Mouse (Mus musculus): ENCODE data around the gene Ddx31.

- TF ChIP-seq POLR2A (IDR thresholded peaks at IDR 0.05; ENCODE audit: control insufficient read depth in 1 of 2, insufficient read depth in 1 of 2, low read depth in 1 of 2, low read length in 2 of 2, poor library complexity in 1 of 2) (no peak), MXI1 (IDR thresholded peaks at IDR 0.05; ENCODE audit: low read depth, low read length) (no peak), CTCF (IDR thresholded peaks at IDR 0.05 in 2 of 3, conservative IDR thresholded peaks at IDR 0.05 in 1 of 3; ENCODE audit: control insufficient read depth in 1 of 3, insufficient read depth in 1 of 3, low read depth in 2 of 3, low read length in 3 of 3, poor library complexity in 1 of 3, severe bottlenecking in 1 of 3) (no peak), NRF1 (IDR thresholded peaks at IDR 0.05; ENCODE audit: insufficient read depth, low read depth, low read length, poor library complexity, severe bottlenecking) (no peak), MEF2A (IDR thresholded peaks at IDR 0.05; ENCODE audit: extremely low read depth, insufficient replicate concordance, low read depth, low read length, poor library complexity, severe bottlenecking) (no peak), GATA1 (IDR thresholded peaks at IDR 0.05; ENCODE audit: low read depth, low read length) (no peak), TCF12 (IDR thresholded peaks at IDR 0.05; ENCODE audit: low read depth, low read length) (no peak), EP300 (IDR thresholded peaks at IDR 0.05; ENCODE audit: low read depth in 1 of 2, low read length in 2 of 2) (no peak), POLR2AphosphoS5 (IDR thresholded peaks at IDR 0.05; ENCODE audit: borderline replicate concordance, low read depth, low read length) (no peak), CHD1 (IDR thresholded peaks at IDR 0.05; ENCODE audit: low read depth, low read length) (no peak), RAD21 (IDR thresholded peaks at IDR 0.05; ENCODE audit: low read depth, low read length) (no peak)
Observed at GRCm38 (mm10) chr2:28914121-28914520, 73.9 kb downstream of the Ddx31 start.

Measured in MEL (cell line).